ENCODE assay signal across 17 mouse cellular contexts in genomic region chr19:5879735-5880134, GRCm38 (mm10). TPM values are rescaled to one million over a fixed set of nuclear protein-coding genes. Genes with fewer than 3 reads are reported as not detected.
"Had no signal": no experiment of that assay in that cellular context is flagged by ENCODE, and none has a peak within 500 bp of the region (broad histone marks: within the 10 kb centered on the region; RNA-seq: fewer than 3 reads in every experiment).

No protein-coding gene starts in this region.

- H3K4me2 ChIP-seq: limb, embryonic 13.5 days; midbrain, embryonic 12.5 days had no signal

- H3K36me3 ChIP-seq: limb, embryonic 13.5 days; liver, embryonic 13.5 days; midbrain, embryonic 12.5 days had no signal

- H3K9me3 ChIP-seq: limb, embryonic 13.5 days; liver, embryonic 13.5 days; midbrain, embryonic 12.5 days had no signal

- ATAC-seq: inflammation-experienced regulatory T-cells, adult 6 months; intestine, postnatal 0 days; midbrain, embryonic 16.5 days had no signal

- H3K4me3 ChIP-seq: limb, embryonic 13.5 days; midbrain, embryonic 12.5 days had no signal

- H3K27me3 ChIP-seq: limb, embryonic 13.5 days; liver, embryonic 13.5 days; midbrain, embryonic 12.5 days had no signal

- H3K27ac ChIP-seq: limb, embryonic 13.5 days; liver, embryonic 13.5 days; midbrain, embryonic 12.5 days; stomach, postnatal 0 days had no signal

- H3K9ac ChIP-seq: limb, embryonic 13.5 days; midbrain, embryonic 12.5 days had no signal

- DNase-seq: kidney, adult 9 months; kidney, postnatal 25 days; layer of hippocampus, adult 9-11 months; layer of hippocampus, postnatal 36 days; liver, embryonic 13.5 days; lung, adult 18-20 months; right cerebral cortex, adult 18-20 months; right cerebral cortex, postnatal 25 days; thymus, adult 2 months; thymus, postnatal 25 days had no signal

RNA-seq across cellular contexts. Expression of gene Cdc42ep2, which starts 44.9 kb away (rescaled TPM):
- total RNA-seq: megakaryocyte progenitor cell, adult 5-6 weeks had no signal
